Mouse (Mus musculus) forebrain, embryonic 16.5 days (tissue): ENCODE data around the gene Mapkapk5. TPM values are rescaled to one million over a fixed set of nuclear protein-coding genes. Genes with fewer than 3 reads are reported as not detected.
"Not testable (repeated sequence)": the region's sequence is repeated elsewhere in the genome, so short reads cannot be mapped to it uniquely, and the experiment has no call there.

Experiments used
- ATAC-seq: fragments of 200-750 bp; cut with Nextera tagmentation; 2 replicates; pipeline ENCODE4 v1.8.0; 2017; ENCODE audit warnings: mild to moderate bottlenecking, moderate library complexity
- H3K27ac ChIP-seq: fragments of 300-500 bp; sonication (generic); 2 replicates; pipeline ENCODE4 v1.5.1; 2014; ENCODE audit warnings: low read length, control low read depth
- H3K27me3 ChIP-seq: fragments of 300-500 bp; sonication (generic); replicated peaks from 2 replicates; pipeline ENCODE4 v1.6.1; 2014; ENCODE audit warnings: low read length; ENCODE audit not compliant: control insufficient read depth, insufficient read depth
- H3K36me3 ChIP-seq: fragments of 300-500 bp; sonication (generic); 2 replicates; pipeline ENCODE4 v1.6.1; 2014; ENCODE audit not compliant: control insufficient read depth, insufficient read depth
- H3K4me1 ChIP-seq: fragments of 300-500 bp; sonication (generic); replicated peaks from 2 replicates; pipeline ENCODE4 v1.6.1; 2014; ENCODE audit warnings: low read length; ENCODE audit not compliant: control insufficient read depth, insufficient read depth
- H3K4me2 ChIP-seq: fragments of 300-500 bp; sonication (generic); 2 replicates; pipeline ENCODE4 v1.6.1; 2014; ENCODE audit warnings: mild to moderate bottlenecking, low read length, control low read depth
- H3K4me3 ChIP-seq: fragments of 300-500 bp; sonication (generic); replicated peaks from 2 replicates; pipeline ENCODE4 v1.5.1; 2014; ENCODE audit warnings: mild to moderate bottlenecking, low read length, control low read depth
- H3K9ac ChIP-seq: fragments of 300-500 bp; sonication (generic); replicated peaks from 2 replicates; pipeline ENCODE4 v1.6.1; 2014; ENCODE audit warnings: low read depth, low read length, control low read depth
- H3K9me3 ChIP-seq: fragments of 300-500 bp; sonication (generic); 2 replicates; pipeline ENCODE4 v1.6.1; 2016; ENCODE audit warnings: low read length; ENCODE audit not compliant: control insufficient read depth
- WGBS: fragments of 180-500 bp; shearing (Covaris S2); extraction: QIAGEN DNeasy Blood & Tissue Kit; methylation state at CpG from one replicate; pipeline ENCODE4 v1.1.7; 2014; 5-methylcytosine and 5-hydroxymethylcytosine counted together
- polyA plus RNA-seq: library from polyadenylated mRNA; unstranded; fragments of >200 nt; fragmentation: Nextera tagmentation; extraction: Ambion mirVana; gene quantifications from 2 replicates; pipeline ENCODE4 v1.2.1, GENCODE M21; 2015

The Mapkapk5 gene
- polyA plus RNA-seq, 1 experiment from 2014 or later, result 67.8 TPM

DNA sequence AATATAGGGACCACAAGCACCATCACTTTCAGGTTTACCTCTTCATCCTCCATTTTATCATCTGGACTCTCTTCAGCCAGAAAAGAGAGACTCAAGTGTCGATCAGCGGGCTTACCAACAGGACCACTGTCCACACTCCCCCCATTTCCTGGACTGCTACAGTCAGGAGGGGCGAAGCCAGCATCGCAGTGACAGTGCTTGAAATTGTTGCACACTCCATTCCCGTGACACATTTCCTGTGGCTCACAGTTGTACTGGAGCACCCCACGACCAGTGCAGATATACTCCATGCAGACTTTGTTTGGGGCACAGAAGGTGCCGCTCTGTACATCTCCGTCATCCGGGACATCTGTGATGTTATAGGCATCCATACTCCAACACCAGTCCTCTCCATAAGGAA is 26.7 kb downstream of the Mapkapk5 start:
- Histone ChIP-seq H3K4me3 (no peak overlapping the region), H3K27me3 (no peaks in the 10 kb centered on the region), H3K4me1 (no peaks in the 10 kb centered on the region), H3K4me2 (no peak overlapping the region), H3K36me3 (peaks cover 13% of the 10 kb centered on the region), H3K9ac (no peak overlapping the region), H3K27ac (no peak overlapping the region), H3K9me3 (no peaks in the 10 kb centered on the region)
- WGBS, result 95% methylated on average over 9 of the region's 9 CpGs
- ATAC-seq, result no peak

DNA sequence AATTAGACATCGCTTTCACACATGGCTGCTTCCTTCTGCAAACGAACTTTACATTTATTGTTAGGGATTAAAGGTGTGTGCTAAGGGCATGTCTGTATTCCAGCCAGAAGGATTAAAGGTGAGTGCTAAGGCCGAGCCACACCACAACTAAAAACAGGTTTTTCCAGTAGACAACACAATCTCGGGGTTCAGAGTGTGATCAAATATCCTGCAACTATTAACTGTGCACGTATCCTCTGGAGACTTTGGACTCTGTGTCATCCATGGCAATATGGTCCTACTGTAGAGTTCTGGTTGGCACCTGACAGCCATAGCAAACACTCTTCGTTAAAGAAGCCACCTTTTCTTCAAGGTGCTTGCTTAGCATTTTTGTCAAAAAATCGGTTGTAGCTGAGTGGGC is 35.7 kb downstream of the Mapkapk5 start:
- Histone ChIP-seq H3K9me3 (no peaks in the 10 kb centered on the region), H3K27me3 (no peaks in the 10 kb centered on the region), H3K36me3 (no peaks in the 10 kb centered on the region), H3K9ac (no peak overlapping the region), H3K4me3 (no peak overlapping the region), H3K4me2 (no peak overlapping the region), H3K27ac (no peak overlapping the region), H3K4me1 (no peaks in the 10 kb centered on the region)
- 80% methylated on average over 7 of the region's 7 CpGs for WGBS
- no peak for ATAC-seq

- Histone ChIP-seq H3K36me3 (no peaks in the 10 kb centered on the region), H3K4me3 (no peak overlapping the region), H3K27ac (no peak overlapping the region), H3K4me2 (no peak overlapping the region), H3K9ac (no peak overlapping the region), H3K9me3 (no peaks in the 10 kb centered on the region), H3K27me3 (no peaks in the 10 kb centered on the region), H3K4me1 (no peaks in the 10 kb centered on the region)
- WGBS, result 97% methylated on average over 1 of the region's 1 CpGs
- ATAC-seq, result no peak
These were observed 38.9 kb downstream of the Mapkapk5 start for GRCm38 (mm10) chr5:121506846-121507245.

GRCm38 (mm10) chr5:121503231-121503630 is 42.5 kb downstream of the Mapkapk5 start, which contains the start of gene Adam1b:
TSS of gene Adam1b (minus strand) at chr5:121503435.
- Histone ChIP-seq H3K36me3 (no peaks in the 10 kb centered on the region), H3K27ac (no peak within 1 kb of the TSS), H3K4me2 (no peak within 1 kb of the TSS), H3K9ac (no peak within 1 kb of the TSS), H3K27me3 (no peaks in the 10 kb centered on the region), H3K4me1 (no peaks in the 10 kb centered on the region), H3K4me3 (no peak within 1 kb of the TSS), H3K9me3 (no peaks in the 10 kb centered on the region)
- WGBS, result 86% methylated on average over 3 of the region's 3 CpGs
- no peak for ATAC-seq

DNA sequence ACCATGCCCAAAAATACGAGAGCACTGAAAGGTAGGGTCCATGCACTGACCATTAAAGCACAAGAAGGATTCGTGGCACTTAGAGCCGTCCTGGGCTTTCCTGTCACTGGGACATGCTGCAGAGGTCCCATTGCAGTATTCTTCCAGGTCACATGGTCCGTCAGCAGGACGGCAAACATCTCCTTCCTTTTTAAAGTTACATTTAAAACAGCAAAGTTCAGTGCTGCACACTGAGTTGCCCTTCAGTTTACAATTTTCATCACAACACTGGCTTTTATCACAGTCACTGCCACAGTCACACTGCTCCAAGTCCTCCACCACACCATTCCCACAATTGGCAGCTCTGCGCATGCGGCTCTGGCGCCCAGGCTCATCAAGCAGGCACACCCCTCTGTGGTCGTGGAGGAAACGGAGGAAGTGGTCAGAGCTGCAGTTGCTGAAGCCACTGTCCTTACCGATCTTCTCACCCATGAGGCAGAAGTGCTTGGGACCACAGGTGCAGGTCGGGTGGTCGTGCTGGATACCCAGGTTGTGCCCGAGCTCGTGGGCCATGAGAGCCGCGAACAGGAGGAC is 44.2 kb downstream of the Mapkapk5 start:
- H3K4me3 ChIP-seq, H3K4me2 ChIP-seq, H3K9ac ChIP-seq, H3K4me1 ChIP-seq, H3K9me3 ChIP-seq, H3K27ac ChIP-seq, ATAC-seq, H3K36me3 ChIP-seq, H3K27me3 ChIP-seq: not testable (repeated sequence)
- WGBS, result 78% methylated on average over 11 of the region's 17 CpGs

GRCm38 (mm10) chr5:121500719-121501118 is 45.0 kb downstream of the Mapkapk5 start:
- Histone ChIP-seq H3K36me3 (no peaks in the 10 kb centered on the region), H3K27me3 (no peaks in the 10 kb centered on the region), H3K9me3 (no peaks in the 10 kb centered on the region), H3K4me1 (no peaks in the 10 kb centered on the region), H3K27ac (no peak overlapping the region), H3K9ac (no peak overlapping the region), H3K4me2 (no peak overlapping the region), H3K4me3 (no peak overlapping the region)
- ATAC-seq, result no peak
- 74% methylated on average over 7 of the region's 7 CpGs for WGBS

- Histone ChIP-seq H3K27me3 (no peaks in the 10 kb centered on the region), H3K9ac (no peak overlapping the region), H3K36me3 (no peaks in the 10 kb centered on the region), H3K4me1 (no peaks in the 10 kb centered on the region), H3K27ac (no peak overlapping the region), H3K9me3 (no peaks in the 10 kb centered on the region), H3K4me3 (no peak overlapping the region), H3K4me2 (no peak overlapping the region)
- no peak for ATAC-seq
- WGBS, result 79% methylated on average over 8 of the region's 8 CpGs
These were observed 52.4 kb downstream of the Mapkapk5 start for GRCm38 (mm10) chr5:121493305-121493704.

DNA sequence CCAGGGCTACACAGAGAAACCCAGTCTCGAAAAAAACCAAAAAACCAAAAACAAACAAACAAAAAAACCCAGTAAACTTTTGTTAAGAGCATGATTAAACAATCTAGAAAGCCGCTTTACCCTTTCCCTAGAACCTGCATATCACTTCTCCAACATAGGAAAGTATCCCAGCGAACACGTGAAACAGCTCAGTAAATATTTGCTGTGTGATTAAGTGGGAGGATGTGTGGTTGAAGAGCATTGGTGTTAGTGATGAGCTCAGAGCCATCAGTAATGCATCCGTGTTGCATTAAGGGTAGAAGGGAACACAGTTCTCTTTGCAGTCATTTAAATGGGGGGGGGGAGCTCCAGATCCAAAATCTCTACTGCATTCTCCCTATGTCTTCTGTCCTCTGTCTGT is 60.9 kb downstream of the Mapkapk5 start:
- Histone ChIP-seq H3K27me3 (no peaks in the 10 kb centered on the region), H3K4me1 (no peaks in the 10 kb centered on the region), H3K4me3 (no peak overlapping the region), H3K4me2 (no peak overlapping the region), H3K27ac (no peak overlapping the region), H3K36me3 (no peaks in the 10 kb centered on the region), H3K9me3 (no peaks in the 10 kb centered on the region), H3K9ac (no peak overlapping the region)
- 83% methylated on average over 5 of the region's 5 CpGs for WGBS
- no peak for ATAC-seq

DNA sequence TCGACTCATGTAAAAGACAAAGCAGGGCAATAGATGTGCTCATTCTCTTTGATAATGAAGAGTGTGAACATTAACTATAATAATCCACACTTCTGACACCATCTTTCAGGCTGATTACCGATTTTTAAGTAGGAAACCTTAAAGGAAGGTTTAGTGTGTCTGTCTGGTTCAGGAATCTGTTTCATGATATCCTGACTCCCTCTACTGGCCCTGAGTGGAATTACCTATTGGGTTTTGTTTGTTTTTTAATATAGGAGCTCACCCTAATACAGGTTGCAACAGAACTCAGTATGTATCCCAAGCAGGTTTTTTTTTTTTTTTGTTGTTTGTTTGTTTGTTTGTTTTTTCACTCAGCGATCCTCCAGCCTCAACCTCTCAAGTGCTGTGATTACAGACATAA is 68.0 kb downstream of the Mapkapk5 start:
- no peak overlapping the region for H3K27ac ChIP-seq
- no peaks in the 10 kb centered on the region for H3K36me3 ChIP-seq
- no peaks in the 10 kb centered on the region for H3K27me3 ChIP-seq
- no peak overlapping the region for H3K4me3 ChIP-seq
- 32% methylated on average over 3 of the region's 3 CpGs for WGBS
- no peak for ATAC-seq
- no peaks in the 10 kb centered on the region for H3K9me3 ChIP-seq
- no peak overlapping the region for H3K9ac ChIP-seq
- no peaks in the 10 kb centered on the region for H3K4me1 ChIP-seq
- H3K4me2 ChIP-seq, result no peak overlapping the region

DNA sequence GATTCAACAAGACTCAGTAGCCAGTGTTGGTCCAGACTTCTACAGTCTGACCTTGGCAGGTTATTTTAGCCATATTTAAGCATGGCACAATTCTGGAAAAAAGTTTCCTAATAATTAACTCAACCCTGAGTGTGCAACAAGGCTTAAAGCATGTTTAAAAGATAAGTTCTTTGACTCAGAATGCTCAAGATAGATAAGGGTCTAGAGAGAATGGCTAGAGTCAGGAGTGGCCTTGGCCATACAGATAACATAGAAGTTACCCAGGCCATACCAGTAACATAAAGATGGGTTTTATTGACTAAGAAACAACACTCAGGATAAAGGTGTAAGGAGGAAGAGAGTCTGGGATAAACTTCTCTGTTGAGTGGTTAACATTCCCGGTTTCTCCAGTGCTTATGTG is 69.7 kb downstream of the Mapkapk5 start:
- ATAC-seq, result no peak
- H3K4me1 ChIP-seq, result no peaks in the 10 kb centered on the region
- 83% methylated on average over 1 of the region's 1 CpGs for WGBS

More for the DNA sequence above, 69.7 kb downstream of the Mapkapk5 start:
- Histone ChIP-seq H3K27me3 (no peaks in the 10 kb centered on the region), H3K4me2 (no peak overlapping the region), H3K4me3 (no peak overlapping the region), H3K9ac (no peak overlapping the region), H3K27ac (no peak overlapping the region), H3K36me3 (no peaks in the 10 kb centered on the region), H3K9me3 (no peaks in the 10 kb centered on the region)
